Mouse (Mus musculus): ENCODE data around the gene Cox4i2. TPM values are rescaled to one million over a fixed set of nuclear protein-coding genes. Genes with fewer than 3 reads are reported as not detected.

Gene Cox4i2
- polyA plus RNA-seq, 1 experiment: not detected

GRCm38 (mm10) chr2:152785446-152786350 lies 31.7 kb downstream of the Cox4i2 start:
- H3K4me3 ChIP-seq (ENCODE audit: insufficient read depth, low read depth, low read length): no peak overlapping the region
- 6% methylated on average over 18 of the region's 18 CpGs for WGBS
- peaks cover 49% of the 10 kb centered on the region for H3K4me1 ChIP-seq (ENCODE audit: control insufficient read depth, insufficient read depth, low read length)
- TF ChIP-seq CTCF (IDR thresholded peaks at IDR 0.05; ENCODE audit: insufficient read depth, low read depth, low read length) (no peak), POLR2A (IDR thresholded peaks at IDR 0.05; ENCODE audit: insufficient read depth, low read depth, low read length) (no peak)
- peak overlapping the region; percentile 92 for H3K27ac ChIP-seq (ENCODE audit: insufficient read depth, low read depth, low read length)

- no peak overlapping the region for H3K4me3 ChIP-seq (ENCODE audit: insufficient read depth, low read depth, low read length)
- no peak overlapping the region for H3K27ac ChIP-seq (ENCODE audit: insufficient read depth, low read depth, low read length)
- WGBS: 94% methylated on average over 2 of the region's 2 CpGs
- H3K4me1 ChIP-seq (ENCODE audit: control insufficient read depth, insufficient read depth, low read length): peaks cover 35% of the 10 kb centered on the region
- TF ChIP-seq POLR2A (IDR thresholded peaks at IDR 0.05; ENCODE audit: insufficient read depth, low read depth, low read length) (no peak), CTCF (IDR thresholded peaks at IDR 0.05; ENCODE audit: insufficient read depth, low read depth, low read length) (no peak)
These were observed 33.2 kb downstream of the Cox4i2 start for GRCm38 (mm10) chr2:152787136-152787535.

- 89% methylated on average over 6 of the region's 6 CpGs for WGBS
- no peak overlapping the region for H3K4me3 ChIP-seq (ENCODE audit: insufficient read depth, low read depth, low read length)
- peaks cover 31% of the 10 kb centered on the region for H3K4me1 ChIP-seq (ENCODE audit: control insufficient read depth, insufficient read depth, low read length)
- no peak overlapping the region; the same call in 1 of the 2 replicates for H3K27ac ChIP-seq (ENCODE audit: insufficient read depth, low read depth, low read length)
- no peak for TF ChIP-seq CTCF (IDR thresholded peaks at IDR 0.05; ENCODE audit: insufficient read depth, low read depth, low read length)
- TF ChIP-seq POLR2A (IDR thresholded peaks at IDR 0.05; ENCODE audit: insufficient read depth, low read depth, low read length): no peak
These were observed 33.6 kb downstream of the Cox4i2 start for GRCm38 (mm10) chr2:152787543-152787942.

GRCm38 (mm10) chr2:152788892-152789421 lies 35.0 kb downstream of the Cox4i2 start:
- Histone ChIP-seq H3K4me1 (ENCODE audit: control insufficient read depth, insufficient read depth, low read length) (peaks cover 32% of the 10 kb centered on the region), H3K4me3 (ENCODE audit: insufficient read depth, low read depth, low read length) (no peak overlapping the region), H3K27ac (ENCODE audit: insufficient read depth, low read depth, low read length) (peak overlapping the region; percentile 66)
- TF ChIP-seq CTCF (IDR thresholded peaks at IDR 0.05; ENCODE audit: insufficient read depth, low read depth, low read length) (no peak), POLR2A (IDR thresholded peaks at IDR 0.05; ENCODE audit: insufficient read depth, low read depth, low read length) (no peak)
- 31% methylated on average over 6 of the region's 6 CpGs for WGBS

GRCm38 (mm10) chr2:152789591-152789999 lies 35.6 kb downstream of the Cox4i2 start:
- Histone ChIP-seq H3K4me3 (ENCODE audit: insufficient read depth, low read depth, low read length) (no peak overlapping the region), H3K4me1 (ENCODE audit: control insufficient read depth, insufficient read depth, low read length) (peaks cover 37% of the 10 kb centered on the region), H3K27ac (ENCODE audit: insufficient read depth, low read depth, low read length) (peak overlapping the region; percentile 66)
- 49% methylated on average over 4 of the region's 4 CpGs for WGBS
- TF ChIP-seq CTCF (IDR thresholded peaks at IDR 0.05; ENCODE audit: insufficient read depth, low read depth, low read length) (no peak), POLR2A (IDR thresholded peaks at IDR 0.05; ENCODE audit: insufficient read depth, low read depth, low read length) (no peak)

GRCm38 (mm10) chr2:152792461-152792860 lies 38.5 kb downstream of the Cox4i2 start:
- H3K4me3 ChIP-seq (ENCODE audit: insufficient read depth, low read depth, low read length): no peak overlapping the region
- H3K4me1 ChIP-seq (ENCODE audit: control insufficient read depth, insufficient read depth, low read length): peaks cover 26% of the 10 kb centered on the region
- TF ChIP-seq POLR2A (IDR thresholded peaks at IDR 0.05; ENCODE audit: insufficient read depth, low read depth, low read length) (no peak), CTCF (IDR thresholded peaks at IDR 0.05; ENCODE audit: insufficient read depth, low read depth, low read length) (no peak)
- 78% methylated on average over 2 of the region's 2 CpGs for WGBS
- no peak overlapping the region; the same call in 1 of the 2 replicates for H3K27ac ChIP-seq (ENCODE audit: insufficient read depth, low read depth, low read length)

GRCm38 (mm10) chr2:152793381-152793780 lies 39.4 kb downstream of the Cox4i2 start:
- Histone ChIP-seq H3K4me3 (ENCODE audit: insufficient read depth, low read depth, low read length) (no peak overlapping the region), H3K27ac (ENCODE audit: insufficient read depth, low read depth, low read length) (no peak overlapping the region), H3K4me1 (ENCODE audit: control insufficient read depth, insufficient read depth, low read length) (peaks cover 26% of the 10 kb centered on the region)
- 91% methylated on average over 5 of the region's 5 CpGs for WGBS
- no peak for TF ChIP-seq CTCF (IDR thresholded peaks at IDR 0.05; ENCODE audit: insufficient read depth, low read depth, low read length)
- no peak for TF ChIP-seq POLR2A (IDR thresholded peaks at IDR 0.05; ENCODE audit: insufficient read depth, low read depth, low read length)

GRCm38 (mm10) chr2:152794281-152794827 lies 40.4 kb downstream of the Cox4i2 start:
- no peak overlapping the region for H3K4me3 ChIP-seq (ENCODE audit: insufficient read depth, low read depth, low read length)
- H3K4me1 ChIP-seq (ENCODE audit: control insufficient read depth, insufficient read depth, low read length): peaks cover 17% of the 10 kb centered on the region
- WGBS: 53% methylated on average over 9 of the region's 9 CpGs
- H3K27ac ChIP-seq (ENCODE audit: insufficient read depth, low read depth, low read length): peak overlapping the region; percentile 24; the same call in 1 of the 2 replicates
- no peak for TF ChIP-seq CTCF (IDR thresholded peaks at IDR 0.05; ENCODE audit: insufficient read depth, low read depth, low read length)
- no peak for TF ChIP-seq POLR2A (IDR thresholded peaks at IDR 0.05; ENCODE audit: insufficient read depth, low read depth, low read length)

- Histone ChIP-seq H3K4me1 (ENCODE audit: control insufficient read depth, insufficient read depth, low read length) (peaks cover 11% of the 10 kb centered on the region), H3K27ac (ENCODE audit: insufficient read depth, low read depth, low read length) (no peak overlapping the region), H3K4me3 (ENCODE audit: insufficient read depth, low read depth, low read length) (no peak overlapping the region)
- TF ChIP-seq POLR2A (IDR thresholded peaks at IDR 0.05; ENCODE audit: insufficient read depth, low read depth, low read length) (no peak), CTCF (IDR thresholded peaks at IDR 0.05; ENCODE audit: insufficient read depth, low read depth, low read length) (no peak)
- 85% methylated on average over 1 of the region's 1 CpGs for WGBS
These were observed 43.6 kb downstream of the Cox4i2 start for GRCm38 (mm10) chr2:152797589-152797988.

All from olfactory bulb, adult 2 months (tissue).